Mouse (Mus musculus) embryonic fibroblast, embryonic 13.5 days (primary cell): ENCODE results near the gene Nxpe5.

ENCODE experiments used
- CTCF ChIP-seq: IDR thresholded peaks from 2 replicates; pipeline ENCODE4 v1.5.1; 2011; ENCODE audit warnings: mild to moderate bottlenecking, control low read depth, low read length, moderate library complexity, borderline replicate concordance; ENCODE audit not compliant: insufficient read depth
- POLR2A ChIP-seq: IDR thresholded peaks from 2 replicates; pipeline ENCODE4 v1.6.1; 2011; ENCODE audit warnings: low read depth, mild to moderate bottlenecking, control low read depth, low read length, moderate library complexity

- TF ChIP-seq CTCF = no peak
- no peak for TF ChIP-seq POLR2A
These were observed 31.9 kb downstream of the Nxpe5 start for GRCm38 (mm10) chr5:138257585-138257978.
